Mouse (Mus musculus): ENCODE measurements around the gene Tbxa2r.

Gene Tbxa2r

DNA sequence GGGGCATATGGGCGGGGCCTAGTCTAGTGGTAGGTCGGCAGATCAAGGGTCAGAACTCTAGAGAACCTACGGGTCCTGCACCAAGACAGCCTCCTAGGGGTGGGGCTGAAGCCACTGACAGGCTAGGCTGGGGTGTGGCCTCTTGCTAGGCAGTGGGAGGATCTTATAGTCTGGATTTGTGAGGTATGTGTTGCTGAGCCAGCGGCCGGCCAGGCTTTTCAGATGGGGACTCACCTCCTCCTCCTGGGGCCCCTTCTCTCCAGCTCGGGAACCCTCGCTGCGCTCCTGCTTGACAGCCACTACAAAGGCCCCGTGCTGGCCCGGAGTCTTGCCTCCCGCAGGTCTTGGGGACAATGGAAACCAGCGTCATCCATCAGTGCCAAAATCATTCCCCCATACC is 20.6 kb downstream of the Tbxa2r start:
- peak; percentile 50 for DNase-seq

GRCm38 (mm10) chr10:81349961-81350350 is 21.4 kb downstream of the Tbxa2r start:
- peak; percentile 67 for DNase-seq

GRCm38 (mm10) chr10:81350351-81351063 is 22.0 kb downstream of the Tbxa2r start, which contains the start of gene Hmg20b:
Gene Hmg20b (minus strand): TSS chr10:81350480.
- peak; percentile 99 for DNase-seq

GRCm38 (mm10) chr10:81351678-81352291 is 23.3 kb downstream of the Tbxa2r start:
- peak; percentile 51 for DNase-seq

DNA sequence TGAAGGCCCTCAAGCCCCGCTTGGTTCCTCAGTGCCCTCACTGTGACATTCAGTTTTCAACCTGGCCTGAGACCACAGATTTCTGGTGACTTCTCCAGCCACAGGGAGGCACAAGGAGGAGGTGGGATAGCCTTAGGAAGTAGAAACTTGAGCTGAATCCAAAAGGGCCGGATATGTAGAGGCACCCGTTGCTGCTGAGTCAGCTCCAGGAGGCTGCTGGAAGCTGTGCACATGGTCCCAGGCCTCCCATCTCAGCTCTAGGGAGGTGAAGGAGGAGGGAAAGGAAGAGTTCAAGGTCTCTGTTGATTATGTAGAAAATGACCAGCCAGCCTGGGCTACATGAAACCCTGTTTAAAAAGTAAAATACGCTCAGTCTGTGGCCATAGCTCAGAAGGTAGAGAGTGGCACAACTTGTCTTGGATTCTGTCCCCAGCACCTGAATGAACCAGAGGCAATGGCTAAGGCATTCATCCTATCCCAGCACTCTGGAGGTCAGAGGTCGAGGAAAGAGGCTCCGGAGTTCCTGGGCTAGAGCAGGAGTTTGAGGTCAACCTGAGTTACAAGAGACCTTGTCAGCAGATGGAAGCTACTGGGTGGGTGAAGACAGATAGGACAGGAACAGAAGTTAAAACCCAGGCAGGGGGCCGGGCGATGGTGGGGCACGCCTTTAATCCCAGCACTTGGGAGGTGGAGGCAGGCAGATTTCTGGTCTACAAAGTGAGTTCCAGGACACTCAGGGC is 26.4 kb downstream of the Tbxa2r start:
- peak; percentile 38 for DNase-seq

DNA sequence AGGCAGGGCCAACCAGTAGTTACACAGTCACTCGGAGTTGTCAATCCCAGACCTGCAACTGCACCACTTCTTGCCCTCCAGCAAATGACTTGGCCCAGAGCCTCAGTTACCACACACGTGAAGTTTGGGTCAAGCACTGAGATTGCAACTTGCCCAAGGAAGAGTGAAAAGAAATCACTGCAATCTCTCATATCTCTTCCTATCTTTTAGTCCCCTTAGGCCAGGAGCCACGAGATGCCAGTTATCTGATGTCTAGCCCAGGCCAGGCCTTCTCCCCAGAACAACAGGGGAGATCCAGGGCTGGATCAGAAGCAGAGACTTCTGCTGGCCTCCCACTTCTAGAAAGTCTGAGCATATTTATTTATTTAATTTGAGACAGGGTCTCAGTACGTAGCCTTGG is 27.0 kb downstream of the Tbxa2r start:
- DNase-seq, result peak; percentile 27

- peak; percentile 43 for DNase-seq
These were observed 27.9 kb downstream of the Tbxa2r start for GRCm38 (mm10) chr10:81356352-81356990.

DNA sequence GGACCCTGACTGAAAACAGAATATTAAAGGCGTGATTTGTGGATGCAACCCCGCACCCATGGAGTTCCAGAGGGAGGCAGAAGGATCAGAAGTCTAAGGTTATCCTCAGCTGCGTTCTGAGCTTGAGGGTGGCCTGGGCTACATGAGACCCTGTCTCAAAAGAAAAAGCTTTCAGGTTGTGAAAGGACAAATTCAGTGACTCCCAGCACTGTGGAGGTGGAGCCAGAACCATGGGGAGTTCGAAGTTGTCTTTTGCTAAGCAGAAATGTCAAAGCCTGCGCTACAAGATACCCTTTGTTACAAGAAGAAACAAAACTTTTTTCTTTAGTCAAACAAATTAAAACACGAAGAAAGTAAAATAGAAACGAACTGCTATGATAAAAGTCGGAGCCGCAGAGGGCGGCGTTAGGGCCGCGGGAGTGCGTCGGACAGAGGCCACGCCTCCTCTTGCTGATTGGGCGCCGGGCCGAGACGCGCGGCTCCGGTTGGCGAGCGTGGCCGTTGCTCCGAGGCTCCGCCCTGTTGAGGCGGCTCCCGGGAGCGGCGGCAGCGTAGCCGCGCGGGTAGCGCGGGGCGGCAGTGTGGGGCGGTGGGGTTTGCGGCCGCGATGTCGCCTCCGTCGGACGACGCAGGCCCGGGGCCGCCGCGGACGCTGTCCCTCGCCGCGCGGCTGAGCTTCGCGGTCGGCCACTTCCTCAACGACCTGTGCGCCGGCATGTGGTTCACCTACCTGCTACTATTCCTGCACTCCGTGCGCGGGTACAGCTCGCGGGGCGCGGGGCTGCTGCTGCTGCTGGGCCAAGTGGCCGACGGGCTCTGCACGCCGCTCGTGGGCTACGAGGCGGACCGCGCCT is 28.7 kb downstream of the Tbxa2r start, which contains the start of gene Mfsd12:
Gene Mfsd12, plus strand, starts transcription at position 501 of the 854 bp plus-strand sequence.
- DNase-seq, result peak; percentile 85

GRCm38 (mm10) chr10:81358209-81358608 is 29.7 kb downstream of the Tbxa2r start:
- no peak for DNase-seq

DNA sequence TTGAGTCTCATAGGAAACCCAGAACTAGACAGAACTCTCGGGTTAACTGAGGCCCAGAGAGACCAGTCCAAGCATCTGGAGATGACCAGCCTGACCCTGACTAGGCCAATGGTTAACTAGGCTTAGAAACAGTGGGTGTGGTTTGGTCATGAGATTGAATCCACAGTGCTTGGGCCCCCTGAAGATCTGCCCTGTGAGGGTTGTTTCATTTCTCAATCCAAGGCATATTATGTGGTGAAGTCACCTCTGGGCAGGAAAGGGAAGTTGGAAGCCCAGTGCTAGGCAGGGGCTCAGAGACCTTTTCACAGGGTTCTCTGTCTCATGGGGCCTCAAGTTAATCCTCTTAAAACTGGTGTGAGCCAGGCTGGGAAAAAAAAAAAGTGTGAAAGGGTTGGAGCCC is 30.3 kb downstream of the Tbxa2r start:
- DNase-seq, result no peak

- no peak for DNase-seq
These were observed 32.2 kb downstream of the Tbxa2r start for GRCm38 (mm10) chr10:81360721-81361120.

GRCm38 (mm10) chr10:81362336-81362949 is 33.9 kb downstream of the Tbxa2r start:
- DNase-seq, result no peak

GRCm38 (mm10) chr10:81363436-81364346 is 35.2 kb downstream of the Tbxa2r start:
- no peak for DNase-seq

GRCm38 (mm10) chr10:81364666-81365065 is 36.1 kb downstream of the Tbxa2r start:
- DNase-seq, result no peak

- DNase-seq, result no peak
These were observed 36.5 kb downstream of the Tbxa2r start for GRCm38 (mm10) chr10:81365073-81365472.

- no peak for DNase-seq
These were observed 37.3 kb downstream of the Tbxa2r start, which contains the start of gene 4930404N11Rik for GRCm38 (mm10) chr10:81365672-81366476. Gene 4930404N11Rik (minus strand): TSS chr10:81365816.

GRCm38 (mm10) chr10:81366477-81367206 is 38.1 kb downstream of the Tbxa2r start:
- no peak for DNase-seq

DNA sequence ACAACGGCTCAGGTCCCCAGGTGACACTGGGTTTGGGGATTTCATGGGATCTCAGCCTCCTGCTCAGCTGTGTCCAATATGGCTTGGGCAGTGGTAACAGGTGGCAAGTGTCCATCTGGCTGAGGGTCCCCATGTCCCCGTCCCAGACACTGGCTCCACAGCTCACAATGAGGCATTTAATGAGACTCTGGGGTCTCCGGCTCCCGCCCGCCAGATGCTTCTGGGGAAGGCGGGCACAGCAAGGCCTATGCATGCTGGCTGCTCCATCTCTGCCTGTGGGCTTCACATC is 38.6 kb downstream of the Tbxa2r start:
- DNase-seq, result no peak

DNA sequence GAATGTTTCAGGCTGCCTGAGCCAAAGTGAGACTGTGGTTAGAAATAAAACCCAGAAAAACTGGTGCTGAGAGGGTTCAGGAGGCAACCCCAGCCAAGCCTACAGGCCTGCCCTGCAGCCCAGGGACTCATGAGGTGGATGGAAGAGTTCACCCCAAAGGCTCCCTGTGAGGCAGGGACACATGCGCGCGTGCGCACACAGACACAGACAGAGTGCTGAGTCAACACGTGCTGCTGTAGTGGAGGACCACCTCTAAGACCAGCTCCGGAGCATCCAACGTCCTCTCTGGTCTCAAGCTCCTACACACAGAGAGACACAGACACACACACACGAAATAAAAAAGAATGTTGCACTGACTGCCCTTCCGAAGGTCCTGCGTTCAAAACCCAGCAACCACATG is 46.8 kb downstream of the Tbxa2r start:
- no peak for DNase-seq
